Mouse (Mus musculus) adipose tissue, adult 10 weeks (tissue): Measurements from ENCODE around the gene Olfr1113. TPM values are rescaled to one million over a fixed set of nuclear protein-coding genes. Genes with fewer than 3 reads are reported as not detected.

Experiments
- polyA plus RNA-seq: library from polyadenylated mRNA; stranded (reverse); fragments of 350-450 nt; fragmentation: Illumina TruSeq; extraction: RNeasy Lipid Tissue Mini Kit (QIAGEN cat#74804); gene quantifications from one replicate; pipeline ENCODE4 v1.2.3, GENCODE M21; 2014; ENCODE audit warnings: low read depth, low replicate concordance

Olfr1113 gene
- polyA plus RNA-seq, result not detected

DNA sequence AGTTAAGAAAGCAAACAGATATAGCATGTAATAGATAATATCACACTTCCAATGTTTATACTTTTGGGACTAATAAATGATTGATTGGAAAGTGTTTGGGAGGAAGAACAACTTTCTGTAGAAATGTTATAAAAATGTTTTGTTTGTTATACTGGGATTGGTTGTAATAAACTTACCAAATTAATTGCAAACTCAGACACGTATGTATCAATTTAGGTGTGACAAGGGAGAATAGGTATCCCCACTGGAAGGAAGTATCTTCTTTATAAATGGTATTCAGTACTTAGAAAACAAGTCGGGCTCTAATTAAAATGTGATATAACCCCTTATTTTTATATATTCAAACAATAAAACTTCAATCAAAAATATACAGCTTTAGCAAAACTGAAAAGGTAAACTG lies at the start of gene Olfr1113:
Gene Olfr1113 (plus strand): TSS at position 301 of the 400 bp plus-strand sequence.

DNA sequence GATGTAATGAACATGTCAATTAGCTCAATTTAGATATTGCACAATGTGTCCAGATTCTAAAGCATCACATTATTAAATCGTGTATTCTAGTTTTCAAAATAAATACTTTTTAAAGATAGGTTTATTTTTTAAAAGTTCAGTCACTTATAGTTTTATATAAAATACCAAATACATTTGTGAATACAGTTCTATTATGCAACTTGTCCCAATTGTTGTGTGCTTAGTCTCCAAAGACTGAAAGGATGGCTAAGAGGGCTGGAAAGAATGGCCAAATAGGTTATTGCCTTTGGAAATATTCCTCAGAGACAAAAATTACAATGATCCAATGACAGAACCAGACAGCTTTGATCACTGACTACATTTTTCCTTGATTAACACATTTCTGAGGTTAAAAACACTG lies 21.3 kb upstream of the Olfr1113 start, which contains the start of gene Olfr1112:
Gene Olfr1112 (plus strand): TSS at position 301 of the 400 bp plus-strand sequence.

GRCm38 (mm10) chr2:87247713-87248112 lies 38.9 kb downstream of the Olfr1113 start, which contains the start of gene Olfr1115:
Gene Olfr1115, plus strand, starts transcription at chr2:87248013.

Other genes starting within 250 kb of the Olfr1113 start
- not detected for gene Olfr1099, start 248.3 kb upstream of the Olfr1113 start, polyA plus RNA-seq
- gene Olfr1100, start 229.0 kb upstream of the Olfr1113 start, polyA plus RNA-seq, result not detected
- not detected for gene Olfr1101, start 217.7 kb upstream of the Olfr1113 start, polyA plus RNA-seq
- gene Olfr1102, start 210.6 kb upstream of the Olfr1113 start, polyA plus RNA-seq, result not detected
- gene Olfr1104, start 181.9 kb upstream of the Olfr1113 start, polyA plus RNA-seq, result not detected
- not detected for gene Olfr1105, start 172.4 kb upstream of the Olfr1113 start, polyA plus RNA-seq
- gene Olfr1106, start 156.7 kb upstream of the Olfr1113 start, polyA plus RNA-seq, result not detected
- not detected for gene Olfr1107, start 133.2 kb upstream of the Olfr1113 start, polyA plus RNA-seq
- not detected for gene Olfr1109, start 113.0 kb upstream of the Olfr1113 start, polyA plus RNA-seq
- not detected for gene Olfr259, start 94.4 kb upstream of the Olfr1113 start, polyA plus RNA-seq
- gene Olfr1110, start 68.7 kb upstream of the Olfr1113 start, polyA plus RNA-seq, result not detected
- not detected for gene Olfr1111, start 56.3 kb upstream of the Olfr1113 start, polyA plus RNA-seq
- not detected for gene Olfr1112, start 21.2 kb upstream of the Olfr1113 start, polyA plus RNA-seq
- gene Olfr1115, start 39.0 kb downstream of the Olfr1113 start, polyA plus RNA-seq, result not detected
- gene Olfr1116, start 58.6 kb downstream of the Olfr1113 start, polyA plus RNA-seq, result not detected
- not detected for gene Olfr1118, start 98.6 kb downstream of the Olfr1113 start, polyA plus RNA-seq
- not detected for gene Olfr1120, start 145.8 kb downstream of the Olfr1113 start, polyA plus RNA-seq
- not detected for gene Olfr1121, start 160.9 kb downstream of the Olfr1113 start, polyA plus RNA-seq
- gene Olfr1122, start 176.9 kb downstream of the Olfr1113 start, polyA plus RNA-seq, result not detected
- gene Olfr1123, start 207.7 kb downstream of the Olfr1113 start, polyA plus RNA-seq, result not detected
- not detected for gene Olfr1124, start 221.3 kb downstream of the Olfr1113 start, polyA plus RNA-seq
- gene Olfr1126, start 245.0 kb downstream of the Olfr1113 start, polyA plus RNA-seq, result not detected